Mouse (Mus musculus) heart, postnatal 0 days (tissue): Measurements from ENCODE around the gene Kcnf1.

ENCODE experiments used
- CTCF ChIP-seq: IDR thresholded peaks from 2 replicates; pipeline ENCODE4 v1.5.1; 2016; ENCODE audit warnings: antibody characterized with exemption, control low read depth, low read depth
- EP300 ChIP-seq: IDR thresholded peaks from 2 replicates; pipeline ENCODE4 v1.6.1; 2016; ENCODE audit warnings: antibody characterized with exemption, low read depth

DNA sequence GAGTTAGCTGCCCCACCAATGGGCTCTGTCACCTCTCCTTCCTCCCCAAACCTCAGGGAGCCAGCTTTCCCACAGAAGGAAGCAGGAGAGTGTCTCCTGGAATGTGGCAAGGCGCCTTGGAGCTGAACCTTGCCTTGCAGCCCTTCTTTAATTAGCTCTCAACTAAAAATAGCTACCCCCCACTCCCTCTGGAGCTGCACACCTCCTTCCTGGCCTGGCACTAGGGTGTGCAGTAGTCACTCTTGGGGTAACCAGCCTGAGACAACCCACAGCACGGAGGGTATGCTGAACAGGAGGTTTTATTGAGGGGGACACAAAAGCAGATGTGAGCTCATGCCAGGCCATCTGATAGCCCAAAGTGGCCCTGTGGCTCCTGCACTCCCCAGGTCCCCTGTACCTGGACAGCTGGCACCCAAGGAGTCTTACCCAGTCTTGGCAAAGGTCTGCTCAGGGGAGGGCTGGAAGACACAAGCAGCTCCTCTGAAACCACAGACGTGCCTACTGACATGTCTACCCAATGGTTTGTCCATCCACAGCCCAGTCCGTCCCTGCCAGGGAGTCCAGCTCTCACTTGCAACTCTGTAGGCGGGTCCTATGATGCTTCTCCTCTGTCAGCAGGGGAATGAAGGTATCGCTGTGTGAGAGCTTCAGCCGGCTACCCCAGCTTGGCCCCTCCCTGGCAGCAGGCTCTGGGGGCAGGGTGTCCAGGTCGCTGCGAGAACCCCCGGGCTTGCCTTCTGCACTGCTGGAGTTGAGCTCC lies 2.4 kb downstream of the Kcnf1 start:
- TF ChIP-seq CTCF: no peak
- TF ChIP-seq EP300: no peak
